Mouse (Mus musculus) monocyte, adult 2 months (primary cell): ENCODE results near the gene Atp1b4.
"Not testable (repeated sequence)": the region's sequence is repeated elsewhere in the genome, so short reads cannot be mapped to it uniquely, and the experiment has no call there.

Experiments used
- DNase-seq, 2 experiments: peaks; one replicate each; pipeline ENCODE4 v3.0.0; 2022; ENCODE audit warnings: low spot score in 2 of 2, low read depth in 1 of 2

Gene Atp1b4

DNA sequence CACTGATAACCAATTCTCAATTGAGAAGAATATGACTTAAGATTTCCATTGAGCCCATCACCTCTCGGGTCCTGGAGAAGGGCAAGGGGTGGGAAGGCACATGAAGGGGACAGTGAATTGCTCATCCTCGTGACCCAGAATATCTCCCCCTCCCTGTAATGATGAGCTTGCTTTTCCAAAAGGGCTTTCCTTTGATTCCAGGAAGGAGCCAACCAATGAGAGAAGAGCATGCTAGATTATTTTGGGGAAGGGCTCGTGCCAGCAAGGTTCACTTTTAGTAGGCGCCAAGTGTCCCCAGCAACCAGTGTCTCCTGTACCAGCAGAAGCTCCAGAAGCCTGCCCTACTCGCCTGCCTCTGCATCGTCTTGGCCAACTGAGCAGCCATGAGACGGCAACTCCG is at the start of gene Atp1b4:
Atp1b4 (plus strand) TSS at position 301 of the 400 bp plus-strand sequence.
- DNase-seq = no peak

DNA sequence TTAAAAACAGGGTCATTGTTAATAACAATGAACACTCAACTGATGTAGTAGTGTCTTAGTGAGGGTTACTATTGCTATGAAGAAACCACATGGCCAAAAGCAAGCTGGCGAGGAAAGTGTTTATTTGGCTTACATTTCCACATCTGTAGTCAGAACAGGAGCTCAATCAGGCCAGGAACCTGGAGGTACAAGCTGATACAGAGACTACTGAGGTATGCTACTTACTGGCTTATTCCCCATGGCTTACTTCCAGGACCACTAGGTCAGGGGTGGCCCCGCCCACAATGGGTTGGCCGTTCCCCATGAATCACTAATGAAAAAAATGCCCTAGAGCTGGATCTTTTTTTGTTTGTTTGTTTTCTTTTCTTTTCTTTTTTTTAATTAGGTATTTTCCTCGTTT is 7.4 kb upstream of the Atp1b4 start:
- DNase-seq = no peak

DNA sequence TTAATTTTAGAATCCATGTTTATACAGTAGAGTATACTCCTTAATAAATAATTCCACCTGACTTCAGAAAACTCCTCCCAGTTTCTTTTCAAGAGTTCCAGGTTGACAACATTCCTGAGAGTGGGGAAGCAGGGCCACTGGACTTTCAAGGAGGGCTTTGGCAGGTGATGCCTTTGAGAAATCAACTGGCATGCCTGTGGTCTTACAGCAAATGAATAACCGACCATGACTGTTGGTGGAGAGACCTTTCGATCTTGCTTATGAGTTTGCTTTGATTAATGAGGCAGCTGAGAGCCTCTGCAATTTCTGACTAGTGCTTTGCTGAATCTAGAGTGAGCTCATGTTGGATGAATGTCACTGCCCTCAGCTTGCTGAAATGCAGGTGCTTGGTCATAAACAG is 4.9 kb upstream of the Atp1b4 start:
- DNase-seq = no peak

DNA sequence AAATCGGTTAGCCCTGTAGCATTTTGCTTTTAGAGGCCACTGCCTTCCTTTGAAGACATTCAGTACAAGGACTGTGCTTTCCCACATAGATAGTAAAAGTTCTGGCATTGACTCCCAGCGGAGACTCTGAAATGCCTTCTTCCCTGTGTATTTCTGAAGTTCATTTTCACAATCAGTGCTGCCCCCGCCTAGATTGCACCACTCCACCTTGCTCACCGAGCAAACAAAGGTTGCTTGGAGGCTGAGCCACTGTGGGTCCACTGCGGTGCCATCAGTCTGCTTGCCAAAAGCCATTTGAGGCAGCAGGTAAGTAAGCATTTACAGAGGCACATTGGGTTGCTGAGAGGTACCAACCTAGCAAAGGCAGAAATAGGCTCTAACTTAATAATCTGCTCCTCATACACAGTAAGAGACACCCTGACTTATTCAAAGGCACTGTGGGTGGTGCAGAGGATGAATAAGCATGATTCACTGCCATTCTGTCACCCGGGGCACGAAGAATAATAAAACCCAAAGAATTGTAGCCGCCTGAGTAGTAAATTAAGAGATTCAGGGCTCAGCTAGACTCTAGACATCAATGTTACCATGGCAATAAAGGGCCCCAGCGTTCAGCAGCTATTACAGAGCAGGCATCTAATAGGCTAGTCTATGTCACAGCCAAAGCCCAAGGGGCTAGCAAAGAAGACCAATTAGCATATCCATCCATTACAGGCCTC is 2.9 kb upstream of the Atp1b4 start:
- no peak for DNase-seq

DNA sequence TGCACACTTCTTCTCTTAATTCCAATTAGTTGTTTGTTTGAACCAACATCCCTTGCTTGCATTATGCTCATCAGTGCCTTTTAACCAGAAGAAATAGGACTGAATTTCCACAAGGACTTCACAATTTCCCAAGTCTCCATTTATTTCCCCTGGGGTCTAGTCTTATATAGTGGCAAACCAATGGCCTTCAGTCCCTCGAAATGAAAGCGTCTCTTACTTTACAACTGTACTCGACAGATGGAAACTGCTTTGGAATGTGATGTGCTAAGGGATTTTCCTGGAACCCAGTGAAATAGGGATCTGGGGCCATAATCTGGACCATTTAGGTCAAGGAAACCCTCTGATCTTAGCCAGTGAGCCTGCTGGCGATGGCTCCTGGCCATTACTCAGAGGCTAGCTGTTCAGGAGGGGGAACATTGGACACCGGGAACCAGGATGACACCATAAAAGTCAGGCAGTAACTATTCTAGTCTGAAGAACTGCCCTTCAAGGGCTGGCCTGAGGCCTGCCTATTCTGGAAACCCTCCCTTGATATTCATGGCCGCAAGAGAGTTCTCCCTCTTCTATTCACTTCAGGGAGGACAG is 2.3 kb upstream of the Atp1b4 start:
- no peak for DNase-seq

DNA sequence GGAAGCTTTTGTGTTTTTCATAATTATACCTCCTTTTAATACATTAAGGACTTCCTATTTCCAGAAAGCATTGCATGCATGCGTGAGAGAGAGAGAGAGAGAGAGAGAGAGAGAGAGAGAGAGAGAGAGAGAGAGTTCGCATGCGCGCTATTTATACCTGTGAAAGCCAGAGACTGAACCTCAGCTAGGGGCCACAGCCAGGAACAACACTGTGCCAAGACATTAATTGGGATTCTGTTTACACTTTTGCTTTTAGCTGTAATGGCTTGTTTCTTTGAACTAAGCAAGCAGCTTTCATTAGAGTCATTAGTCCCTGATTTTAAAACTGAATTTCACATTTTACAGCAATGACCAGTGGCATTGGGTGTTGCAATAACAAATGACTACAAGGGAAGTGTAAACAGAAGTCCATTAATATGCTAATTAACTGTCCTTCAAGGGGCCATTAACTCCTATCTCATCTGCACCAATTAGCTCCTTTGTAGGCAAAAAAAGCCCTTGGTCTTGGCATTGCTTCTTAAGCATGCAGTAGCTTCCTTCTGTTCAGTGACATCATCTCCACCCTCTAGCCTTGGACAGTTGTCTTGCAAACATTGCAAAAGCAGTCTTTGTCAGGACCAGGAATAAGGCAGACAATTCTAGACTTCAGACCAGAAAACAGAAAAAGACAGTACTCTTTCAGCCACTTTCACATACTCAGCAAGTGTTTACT is 14.9 kb downstream of the Atp1b4 start:
- DNase-seq = no peak

DNA sequence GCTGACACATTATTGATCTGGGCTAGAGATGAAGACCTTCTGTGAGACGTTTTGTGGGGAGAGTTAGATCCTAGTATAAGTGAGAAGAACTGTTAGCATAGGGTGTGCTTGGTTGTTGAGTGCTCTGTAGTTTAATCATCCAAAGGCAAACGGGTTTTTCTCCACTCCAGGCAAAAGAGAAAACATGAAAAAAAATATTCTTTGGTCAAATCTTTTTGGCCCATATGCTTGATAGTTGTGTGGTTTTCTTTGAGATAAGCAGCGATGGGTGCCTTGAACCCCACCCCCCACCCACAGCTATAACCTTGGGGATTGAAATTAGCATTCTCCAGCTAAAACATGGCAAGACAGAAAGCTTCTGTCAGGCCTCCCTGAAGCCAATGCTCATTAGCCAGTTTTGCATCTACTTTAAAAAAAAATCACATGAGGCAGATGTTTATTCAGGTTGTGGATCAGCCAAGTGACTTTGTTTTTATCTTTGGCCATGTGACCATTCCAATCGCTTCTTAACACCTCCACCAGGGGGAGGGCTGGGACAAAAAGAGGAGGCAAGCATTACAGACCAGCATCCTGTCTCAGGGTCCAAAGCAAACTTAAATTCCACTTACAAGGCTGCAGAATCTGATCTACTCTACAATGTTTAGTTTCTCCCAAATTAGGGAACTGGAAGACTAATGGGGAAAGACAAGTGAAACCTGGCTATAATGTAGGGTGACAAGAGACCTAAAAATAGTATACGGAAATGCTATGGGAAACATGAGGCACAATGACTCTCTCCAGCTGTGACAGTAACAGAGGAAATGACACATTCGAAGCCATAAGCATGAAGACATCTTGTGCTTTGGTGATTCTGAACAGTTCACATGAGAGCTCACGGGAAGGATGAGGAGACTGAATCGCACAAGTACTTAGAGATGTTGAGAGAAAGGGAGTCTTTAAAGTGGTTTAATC is 18.6 kb downstream of the Atp1b4 start:
- peak; percentile 2 to 40 for DNase-seq

DNA sequence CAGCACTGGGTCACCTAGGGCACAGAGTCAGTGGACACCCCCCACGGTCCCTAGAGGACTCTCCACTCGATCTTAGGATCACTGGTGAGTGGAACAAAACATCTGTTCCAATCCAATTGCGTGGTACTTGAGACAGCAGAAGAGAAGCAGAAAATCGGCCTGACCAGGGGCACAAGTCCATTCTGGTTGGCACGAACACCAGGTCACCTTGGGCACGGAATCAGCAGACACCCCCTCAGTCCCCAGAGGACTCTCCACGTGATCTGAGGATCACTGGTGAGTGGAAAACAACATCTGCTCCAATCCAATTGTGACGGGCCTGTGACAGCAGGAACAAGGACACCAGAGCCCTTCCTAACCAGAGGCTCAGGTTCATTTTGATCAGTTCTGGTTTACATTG is 46.0 kb downstream of the Atp1b4 start:
- no peak for DNase-seq

DNA sequence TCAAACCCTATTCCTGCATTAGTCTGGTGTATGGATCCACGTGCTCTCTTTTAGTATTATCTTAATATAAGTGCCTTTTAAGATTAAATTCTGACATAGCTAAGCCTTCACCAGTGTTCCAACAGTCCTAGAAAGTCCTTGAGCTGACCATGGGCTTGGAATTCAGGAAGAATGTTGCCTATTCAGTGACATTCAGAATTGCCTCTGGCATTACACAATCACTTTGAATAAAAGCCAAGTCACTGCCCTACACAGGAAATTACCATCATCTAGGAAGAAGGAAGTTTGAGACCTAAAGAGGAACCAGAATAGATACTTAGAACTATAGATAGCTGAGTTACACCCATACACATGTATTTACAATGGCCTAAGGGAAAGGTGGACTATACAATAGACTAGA is 48.6 kb downstream of the Atp1b4 start:
- not testable (repeated sequence) for DNase-seq

DNA sequence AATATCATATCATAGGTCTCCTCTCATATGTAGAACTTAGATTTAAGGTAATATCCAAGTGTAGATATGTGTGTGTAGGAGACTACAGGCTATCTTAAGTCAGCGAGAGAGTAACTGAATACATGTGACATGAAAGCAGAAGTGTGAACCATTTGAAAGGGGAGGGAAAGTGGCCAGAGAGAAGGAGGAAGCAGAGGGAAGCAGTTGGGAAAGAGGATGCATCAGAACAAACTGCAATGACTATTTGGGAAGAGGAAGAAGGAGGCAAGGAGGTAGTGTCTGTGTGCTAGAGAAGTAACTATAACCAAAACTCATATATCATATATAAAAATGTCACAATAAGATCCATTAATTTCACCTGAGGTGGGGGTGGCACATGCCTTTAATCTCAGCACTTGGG is 57.2 kb downstream of the Atp1b4 start:
- DNase-seq = not testable (repeated sequence)
